ENCODE assay signal across 23 mouse cellular contexts in genomic region chr13:94476208-94476607, GRCm38 (mm10).
"Had no signal": no experiment of that assay in that cellular context is flagged by ENCODE, and none has a peak within 500 bp of the region (broad histone marks: within the 10 kb centered on the region; RNA-seq: fewer than 3 reads in every experiment).

No protein-coding gene starts in this region.

- H3K4me2 ChIP-seq: limb, embryonic 12.5 days; limb, embryonic 15.5 days; liver, embryonic 11.5 days; lung, embryonic 15.5 days; midbrain, embryonic 12.5 days; midbrain, embryonic 15.5 days; neural tube, embryonic 12.5 days; neural tube, embryonic 15.5 days had no signal

- H3K27ac ChIP-seq: kidney, postnatal 0 days; limb, embryonic 12.5 days; limb, embryonic 15.5 days; liver, embryonic 14.5 days; lung, embryonic 15.5 days; midbrain, embryonic 12.5 days; midbrain, embryonic 15.5 days; neural tube, embryonic 12.5 days; neural tube, embryonic 15.5 days; stomach, postnatal 0 days had no signal

- DNase-seq: kidney, adult 18-20 months; kidney, postnatal 36 days; left cerebral cortex, postnatal 4 days; liver, postnatal 0 days; lung, postnatal 10 days; lung, postnatal 36 days; right cerebral cortex, adult 18-20 months; right cerebral cortex, postnatal 14 days; right cerebral cortex, postnatal 4 days; thymus, adult 2 months; thymus, postnatal 14 days; thymus, postnatal 4 days had no signal

- H3K9me3 ChIP-seq: limb, embryonic 12.5 days; limb, embryonic 15.5 days; lung, embryonic 15.5 days; midbrain, embryonic 12.5 days; midbrain, embryonic 15.5 days; neural tube, embryonic 12.5 days; neural tube, embryonic 15.5 days had no signal

- ATAC-seq: liver, postnatal 0 days; midbrain, embryonic 15.5 days had no signal

- H3K9ac ChIP-seq: limb, embryonic 12.5 days; limb, embryonic 15.5 days; liver, embryonic 14.5 days; liver, postnatal 0 days; lung, embryonic 15.5 days; midbrain, embryonic 12.5 days; midbrain, embryonic 15.5 days; neural tube, embryonic 12.5 days; neural tube, embryonic 15.5 days had no signal

- H3K36me3 ChIP-seq: neural tube, embryonic 15.5 days had no signal

- H3K27me3 ChIP-seq: limb, embryonic 12.5 days; limb, embryonic 15.5 days; lung, embryonic 15.5 days; midbrain, embryonic 12.5 days; midbrain, embryonic 15.5 days; neural tube, embryonic 12.5 days; neural tube, embryonic 15.5 days had no signal

- H3K4me3 ChIP-seq: limb, embryonic 12.5 days; limb, embryonic 15.5 days; lung, embryonic 15.5 days; midbrain, embryonic 12.5 days; midbrain, embryonic 15.5 days; neural tube, embryonic 12.5 days; neural tube, embryonic 15.5 days had no signal

- H3K4me1 ChIP-seq: limb, embryonic 12.5 days; limb, embryonic 15.5 days; lung, embryonic 15.5 days; midbrain, embryonic 15.5 days; neural tube, embryonic 12.5 days had no signal
